Mouse (Mus musculus) kidney, embryonic 15.5 days (tissue): Measurements from ENCODE around the gene Sept3. TPM values are rescaled to one million over a fixed set of nuclear protein-coding genes. Genes with fewer than 3 reads are reported as not detected.
A peak's percentile ranks its signal among the peaks of the same experiment; 100 is the strongest.

Source experiments
- ATAC-seq: fragments of 200-750 bp; cut with Nextera tagmentation; replicated peaks from 2 replicates; pipeline ENCODE4 v1.8.0; 2017; ENCODE audit warnings: moderate TSS enrichment; ENCODE audit not compliant: low FRiP score
- H3K27ac ChIP-seq: fragments of 300-500 bp; sonication (generic); 2 replicates; pipeline ENCODE4 v1.5.1; 2015; ENCODE audit warnings: mild to moderate bottlenecking, inconsistent platforms
- H3K27me3 ChIP-seq: fragments of 300-500 bp; sonication (generic); 2 replicates; pipeline ENCODE4 v1.6.1; 2015; ENCODE audit warnings: inconsistent platforms
- H3K36me3 ChIP-seq: fragments of 300-500 bp; sonication (generic); 2 replicates; pipeline ENCODE4 v1.6.1; 2015; ENCODE audit warnings: inconsistent platforms
- H3K4me1 ChIP-seq: fragments of 300-500 bp; sonication (generic); 2 replicates; pipeline ENCODE4 v1.6.1; 2015; ENCODE audit warnings: inconsistent platforms
- H3K4me2 ChIP-seq: fragments of 300-500 bp; sonication (generic); 2 replicates; pipeline ENCODE4 v1.6.1; 2015; ENCODE audit warnings: moderate library complexity, mild to moderate bottlenecking, inconsistent platforms
- H3K4me3 ChIP-seq: fragments of 300-500 bp; sonication (generic); replicated peaks from 2 replicates; pipeline ENCODE4 v1.5.1; 2015; ENCODE audit warnings: mild to moderate bottlenecking, inconsistent platforms
- H3K9ac ChIP-seq: fragments of 300-500 bp; sonication (generic); 2 replicates; pipeline ENCODE4 v1.6.1; 2015; ENCODE audit warnings: mild to moderate bottlenecking, inconsistent platforms
- H3K9me3 ChIP-seq: fragments of 300-500 bp; sonication (generic); replicated peaks from 2 replicates; pipeline ENCODE4 v1.6.1; 2016; ENCODE audit warnings: inconsistent platforms
- WGBS: fragments of 180-500 bp; shearing (Covaris S2); methylation state at CpG from one replicate; pipeline ENCODE4 v1.1.7; 2015; ENCODE audit warnings: mixed read lengths; 5-methylcytosine and 5-hydroxymethylcytosine counted together
- polyA plus RNA-seq: library from polyadenylated mRNA; unstranded; fragments of >200 nt; fragmentation: Nextera tagmentation; extraction: Ambion mirVana; gene quantifications from 2 replicates; pipeline ENCODE4 v1.2.1, GENCODE M21; 2015

Gene Sept3
- 13.6 and 14.0 TPM in 2 replicates for polyA plus RNA-seq

- H3K4me1 ChIP-seq: peaks cover 17% of the 10 kb centered on the region
- no peaks in the 10 kb centered on the region for H3K9me3 ChIP-seq
- H3K27me3 ChIP-seq: peaks cover 51% of the 10 kb centered on the region
- WGBS: 34% methylated on average over 6 of the region's 6 CpGs
- peak within 1 kb of the TSS; percentile 48 for H3K9ac ChIP-seq
- no peaks in the 10 kb centered on the region for H3K36me3 ChIP-seq
- peak within 1 kb of the TSS; percentile 57 for H3K4me3 ChIP-seq
- no peak within 1 kb of the TSS for H3K27ac ChIP-seq
- peak within 1 kb of the TSS; percentile 94 for H3K4me2 ChIP-seq
- ATAC-seq: no peak
Observed at GRCm38 (mm10) chr15:82274593-82274926, at the start of gene Sept3. Gene Sept3, plus strand, starts transcription at chr15:82274893.

GRCm38 (mm10) chr15:82225769-82226168 lies 48.9 kb upstream of the Sept3 start:
- Histone ChIP-seq H3K4me3 (no peak overlapping the region), H3K4me2 (no peak overlapping the region), H3K27me3 (peaks cover 37% of the 10 kb centered on the region), H3K4me1 (peaks cover 30% of the 10 kb centered on the region), H3K9me3 (no peaks in the 10 kb centered on the region), H3K27ac (no peak overlapping the region), H3K36me3 (no peaks in the 10 kb centered on the region), H3K9ac (no peak overlapping the region)
- 87% methylated on average over 5 of the region's 5 CpGs for WGBS
- ATAC-seq: no peak

- 35% methylated on average over 11 of the region's 11 CpGs for WGBS
Observed at GRCm38 (mm10) chr15:82229542-82230045, 45.1 kb upstream of the Sept3 start.

GRCm38 (mm10) chr15:82230098-82230611 lies 44.5 kb upstream of the Sept3 start:
- H3K4me3 ChIP-seq: no peak overlapping the region
- no peak overlapping the region for H3K27ac ChIP-seq
- WGBS: 72% methylated on average over 6 of the region's 6 CpGs
- peaks cover 10% of the 10 kb centered on the region for H3K27me3 ChIP-seq
- H3K9ac ChIP-seq: no peak overlapping the region
- H3K4me2 ChIP-seq: no peak overlapping the region
- ATAC-seq: peak; percentile 31; the same call in 1 of the 2 replicates
- peaks cover 9% of the 10 kb centered on the region; the same call in 1 of the 2 replicates for H3K36me3 ChIP-seq
- peaks cover 27% of the 10 kb centered on the region for H3K4me1 ChIP-seq
- H3K9me3 ChIP-seq: no peaks in the 10 kb centered on the region

More at GRCm38 (mm10) chr15:82229542-82230045, 45.1 kb upstream of the Sept3 start:
- H3K36me3 ChIP-seq: peaks cover 9% of the 10 kb centered on the region; the same call in 1 of the 2 replicates
- H3K27ac ChIP-seq: 0 out of 2 replicates have a peak overlapping the region, but pooled peaks have one; percentile 3
- peaks cover 16% of the 10 kb centered on the region for H3K27me3 ChIP-seq
- H3K4me1 ChIP-seq: peaks cover 27% of the 10 kb centered on the region
- no peak overlapping the region for H3K4me2 ChIP-seq
- ATAC-seq: peak; percentile 43
- no peak overlapping the region for H3K4me3 ChIP-seq
- no peaks in the 10 kb centered on the region for H3K9me3 ChIP-seq
- no peak overlapping the region for H3K9ac ChIP-seq

GRCm38 (mm10) chr15:82231100-82231499 lies 43.6 kb upstream of the Sept3 start:
- H3K4me3 ChIP-seq: no peak overlapping the region
- peaks cover 27% of the 10 kb centered on the region for H3K4me1 ChIP-seq
- no peak overlapping the region for H3K27ac ChIP-seq
- 81% methylated on average over 3 of the region's 4 CpGs for WGBS
- no peak overlapping the region for H3K4me2 ChIP-seq
- H3K27me3 ChIP-seq: 0 out of 2 replicates have a peak, but pooled peaks cover under 1% of the 10 kb centered on the region
- no peaks in the 10 kb centered on the region for H3K9me3 ChIP-seq
- peak; percentile 45; the same call in 1 of the 2 replicates for ATAC-seq
- no peak overlapping the region for H3K9ac ChIP-seq
- H3K36me3 ChIP-seq: peaks cover 9% of the 10 kb centered on the region; the same call in 1 of the 2 replicates

- Histone ChIP-seq H3K4me3 (no peak overlapping the region), H3K4me2 (no peak overlapping the region), H3K9ac (no peak overlapping the region), H3K9me3 (no peaks in the 10 kb centered on the region), H3K4me1 (peaks cover 27% of the 10 kb centered on the region), H3K27ac (no peak overlapping the region), H3K36me3 (peaks cover 9% of the 10 kb centered on the region; the same call in 1 of the 2 replicates), H3K27me3 (no peaks in the 10 kb centered on the region)
- 67% methylated on average over 11 of the region's 11 CpGs for WGBS
- no peak; the same call in 1 of the 2 replicates for ATAC-seq
Observed at GRCm38 (mm10) chr15:82231591-82232378, 42.9 kb upstream of the Sept3 start.

GRCm38 (mm10) chr15:82232651-82233050 lies 42.0 kb upstream of the Sept3 start:
- 54% methylated on average over 4 of the region's 4 CpGs for WGBS
- H3K4me2 ChIP-seq: no peak overlapping the region

GRCm38 (mm10) chr15:82235661-82236060 lies 39.0 kb upstream of the Sept3 start:
- no peak for ATAC-seq
- Histone ChIP-seq H3K36me3 (peaks cover 28% of the 10 kb centered on the region), H3K27ac (no peak overlapping the region), H3K4me2 (no peak overlapping the region), H3K27me3 (no peaks in the 10 kb centered on the region), H3K9me3 (no peaks in the 10 kb centered on the region), H3K9ac (no peak overlapping the region), H3K4me3 (no peak overlapping the region), H3K4me1 (peaks cover 11% of the 10 kb centered on the region; the same call in 1 of the 2 replicates)
- WGBS: 77% methylated on average over 10 of the region's 10 CpGs

More at GRCm38 (mm10) chr15:82232651-82233050, 42.0 kb upstream of the Sept3 start:
- Histone ChIP-seq H3K36me3 (peaks cover 10% of the 10 kb centered on the region), H3K9ac (no peak overlapping the region), H3K4me3 (no peak overlapping the region), H3K9me3 (no peaks in the 10 kb centered on the region), H3K27ac (no peak overlapping the region), H3K27me3 (no peaks in the 10 kb centered on the region), H3K4me1 (peaks cover 27% of the 10 kb centered on the region)
- no peak for ATAC-seq

GRCm38 (mm10) chr15:82236565-82236964 lies 38.1 kb upstream of the Sept3 start:
- H3K36me3 ChIP-seq: peaks cover 31% of the 10 kb centered on the region
- peaks cover 16% of the 10 kb centered on the region; the same call in 1 of the 2 replicates for H3K4me1 ChIP-seq
- H3K27ac ChIP-seq: no peak overlapping the region
- H3K9ac ChIP-seq: no peak overlapping the region
- H3K4me2 ChIP-seq: no peak overlapping the region
- peak; percentile 55 for ATAC-seq
- no peak overlapping the region for H3K4me3 ChIP-seq
- H3K9me3 ChIP-seq: no peaks in the 10 kb centered on the region
- H3K27me3 ChIP-seq: no peaks in the 10 kb centered on the region
- WGBS: 21% methylated on average over 5 of the region's 5 CpGs

- peaks cover 23% of the 10 kb centered on the region for H3K4me1 ChIP-seq
- no peak overlapping the region for H3K27ac ChIP-seq
- peak overlapping the region; percentile 67; the same call in 1 of the 2 replicates for H3K9ac ChIP-seq
- no peaks in the 10 kb centered on the region for H3K27me3 ChIP-seq
- peak overlapping the region; percentile 91 for H3K4me2 ChIP-seq
- H3K36me3 ChIP-seq: peaks cover 15% of the 10 kb centered on the region
- H3K9me3 ChIP-seq: no peaks in the 10 kb centered on the region
- 78% methylated on average over 3 of the region's 3 CpGs for WGBS
- H3K4me3 ChIP-seq: peak overlapping the region; percentile 93
- ATAC-seq: no peak
Observed at GRCm38 (mm10) chr15:82243311-82243710, 31.4 kb upstream of the Sept3 start.

- Histone ChIP-seq H3K9me3 (no peaks in the 10 kb centered on the region), H3K27me3 (no peaks in the 10 kb centered on the region), H3K4me2 (peak overlapping the region; percentile 91), H3K4me1 (peaks cover 23% of the 10 kb centered on the region), H3K27ac (peak overlapping the region; percentile 94), H3K4me3 (peak overlapping the region; percentile 93), H3K9ac (peak overlapping the region; percentile 67), H3K36me3 (peaks cover 11% of the 10 kb centered on the region)
- ATAC-seq: no peak
- WGBS: 2% methylated on average over 12 of the region's 12 CpGs
Observed at GRCm38 (mm10) chr15:82243742-82244114, 31.0 kb upstream of the Sept3 start.
